Mouse (Mus musculus) embryonic facial prominence, embryonic 15.5 days (tissue): ENCODE results near the gene Tctn1. TPM values are rescaled to one million over a fixed set of nuclear protein-coding genes. Genes with fewer than 3 reads are reported as not detected.

ENCODE experiments used
- ATAC-seq: fragments of 200-750 bp; cut with Nextera tagmentation; 2 replicates; pipeline ENCODE4 v1.8.0; 2017; ENCODE audit warnings: low read depth, moderate TSS enrichment; ENCODE audit not compliant: insufficient number of reproducible peaks, low FRiP score, low TSS enrichment
- H3K27ac ChIP-seq: fragments of 300-500 bp; sonication (generic); replicated peaks from 2 replicates; pipeline ENCODE4 v1.5.1; 2015; ENCODE audit warnings: mild to moderate bottlenecking, inconsistent platforms
- H3K27me3 ChIP-seq: fragments of 300-500 bp; sonication (generic); 2 replicates; pipeline ENCODE4 v1.6.1; 2015; ENCODE audit warnings: inconsistent platforms
- H3K36me3 ChIP-seq: fragments of 300-500 bp; sonication (generic); 2 replicates; pipeline ENCODE4 v1.6.1; 2015; ENCODE audit warnings: mild to moderate bottlenecking, inconsistent platforms
- H3K4me1 ChIP-seq: fragments of 300-500 bp; sonication (generic); 2 replicates; pipeline ENCODE4 v1.6.1; 2015; ENCODE audit warnings: inconsistent platforms
- H3K4me2 ChIP-seq: fragments of 300-500 bp; sonication (generic); replicated peaks from 2 replicates; pipeline ENCODE4 v1.6.1; 2015; ENCODE audit warnings: mild to moderate bottlenecking, inconsistent platforms
- H3K4me3 ChIP-seq: fragments of 300-500 bp; sonication (generic); replicated peaks from 2 replicates; pipeline ENCODE4 v1.5.1; 2015; ENCODE audit warnings: mild to moderate bottlenecking, inconsistent platforms
- H3K9ac ChIP-seq: fragments of 300-500 bp; sonication (generic); 2 replicates; pipeline ENCODE4 v1.6.1; 2015; ENCODE audit warnings: inconsistent platforms
- H3K9me3 ChIP-seq: fragments of 300-500 bp; sonication (generic); replicated peaks from 2 replicates; pipeline ENCODE4 v1.6.1; 2016; ENCODE audit warnings: inconsistent platforms
- WGBS: fragments of 180-500 bp; shearing (Covaris S2); methylation state at CpG from one replicate; pipeline ENCODE4 v1.1.7; 2015; 5-methylcytosine and 5-hydroxymethylcytosine counted together
- polyA plus RNA-seq: library from polyadenylated mRNA; unstranded; fragments of >200 nt; fragmentation: Nextera tagmentation; extraction: Ambion mirVana; gene quantifications from 2 replicates; pipeline ENCODE4 v1.2.1, GENCODE M21; 2015

Tctn1 gene
- polyA plus RNA-seq, 1 experiment from 2014 or later, result 7.5 TPM

GRCm38 (mm10) chr5:122233077-122233581, 31.1 kb downstream of the Tctn1 start:
- Histone ChIP-seq H3K36me3 (no peaks in the 10 kb centered on the region), H3K4me3 (no peak overlapping the region), H3K9ac (no peak overlapping the region), H3K4me2 (no peak overlapping the region), H3K9me3 (no peaks in the 10 kb centered on the region), H3K27me3 (no peaks in the 10 kb centered on the region), H3K4me1 (peaks cover 46% of the 10 kb centered on the region), H3K27ac (no peak overlapping the region)
- WGBS, result 73% methylated on average over 14 of the region's 14 CpGs
- ATAC-seq, result no peak

GRCm38 (mm10) chr5:122232004-122232403, 32.3 kb downstream of the Tctn1 start:
- H3K9me3 ChIP-seq, result no peaks in the 10 kb centered on the region
- H3K36me3 ChIP-seq, result no peaks in the 10 kb centered on the region
- H3K4me2 ChIP-seq, result no peak overlapping the region
- no peak for ATAC-seq
- peaks cover 40% of the 10 kb centered on the region for H3K4me1 ChIP-seq
- H3K4me3 ChIP-seq, result no peak overlapping the region
- 44% methylated on average over 5 of the region's 5 CpGs for WGBS
- 0 out of 2 replicates have a peak overlapping the region, but pooled peaks have one; percentile 44 for H3K27ac ChIP-seq
- no peaks in the 10 kb centered on the region for H3K27me3 ChIP-seq
- no peak overlapping the region for H3K9ac ChIP-seq

- Histone ChIP-seq H3K27me3 (no peaks in the 10 kb centered on the region), H3K27ac (no peak overlapping the region), H3K9ac (no peak overlapping the region), H3K4me2 (no peak overlapping the region), H3K36me3 (no peaks in the 10 kb centered on the region), H3K9me3 (no peaks in the 10 kb centered on the region), H3K4me3 (no peak overlapping the region), H3K4me1 (peaks cover 39% of the 10 kb centered on the region)
- 58% methylated on average over 6 of the region's 6 CpGs for WGBS
- ATAC-seq, result no peak
These were observed 32.8 kb downstream of the Tctn1 start for GRCm38 (mm10) chr5:122231431-122231830.

- Histone ChIP-seq H3K9me3 (no peaks in the 10 kb centered on the region), H3K27me3 (no peaks in the 10 kb centered on the region), H3K4me3 (no peak overlapping the region), H3K27ac (no peak overlapping the region), H3K4me1 (peaks cover 35% of the 10 kb centered on the region), H3K9ac (no peak overlapping the region), H3K4me2 (no peak overlapping the region), H3K36me3 (no peaks in the 10 kb centered on the region)
- ATAC-seq, result no peak
- 93% methylated on average over 4 of the region's 4 CpGs for WGBS
These were observed 33.4 kb downstream of the Tctn1 start for GRCm38 (mm10) chr5:122230816-122231215.

GRCm38 (mm10) chr5:122228772-122229171, 35.5 kb downstream of the Tctn1 start:
- Histone ChIP-seq H3K27me3 (no peaks in the 10 kb centered on the region), H3K36me3 (no peaks in the 10 kb centered on the region), H3K9ac (no peak overlapping the region), H3K4me3 (no peak overlapping the region), H3K9me3 (no peaks in the 10 kb centered on the region), H3K27ac (no peak overlapping the region), H3K4me2 (no peak overlapping the region), H3K4me1 (peaks cover 15% of the 10 kb centered on the region)
- ATAC-seq, result no peak
- 50% methylated on average over 3 of the region's 4 CpGs for WGBS

GRCm38 (mm10) chr5:122228271-122228765, 35.9 kb downstream of the Tctn1 start:
- no peaks in the 10 kb centered on the region for H3K9me3 ChIP-seq

GRCm38 (mm10) chr5:122224291-122224690, 40.0 kb downstream of the Tctn1 start:
- Histone ChIP-seq H3K36me3 (no peaks in the 10 kb centered on the region), H3K9me3 (no peaks in the 10 kb centered on the region), H3K9ac (no peak overlapping the region), H3K4me2 (no peak overlapping the region), H3K27ac (no peak overlapping the region), H3K4me1 (peaks cover 18% of the 10 kb centered on the region), H3K4me3 (no peak overlapping the region), H3K27me3 (no peaks in the 10 kb centered on the region)
- no peak for ATAC-seq
- 72% methylated on average over 2 of the region's 2 CpGs for WGBS

More at GRCm38 (mm10) chr5:122228271-122228765, 35.9 kb downstream of the Tctn1 start:
- H3K36me3 ChIP-seq, result no peaks in the 10 kb centered on the region
- H3K4me2 ChIP-seq, result no peak overlapping the region
- H3K27me3 ChIP-seq, result no peaks in the 10 kb centered on the region
- ATAC-seq, result no peak
- no peak overlapping the region for H3K27ac ChIP-seq
- WGBS, result 75% methylated on average over 3 of the region's 3 CpGs
- no peak overlapping the region for H3K4me3 ChIP-seq
- H3K9ac ChIP-seq, result no peak overlapping the region
- H3K4me1 ChIP-seq, result peaks cover 10% of the 10 kb centered on the region; the same call in 1 of the 2 replicates

GRCm38 (mm10) chr5:122221085-122221484, 43.2 kb downstream of the Tctn1 start:
- H3K9ac ChIP-seq, result no peak overlapping the region
- no peaks in the 10 kb centered on the region for H3K9me3 ChIP-seq
- no peak overlapping the region for H3K4me3 ChIP-seq
- H3K27me3 ChIP-seq, result no peaks in the 10 kb centered on the region
- no peak overlapping the region for H3K27ac ChIP-seq
- ATAC-seq, result no peak
- H3K4me2 ChIP-seq, result no peak overlapping the region
- peaks cover 19% of the 10 kb centered on the region for H3K4me1 ChIP-seq
- WGBS, result 79% methylated on average over 4 of the region's 4 CpGs
- H3K36me3 ChIP-seq, result no peaks in the 10 kb centered on the region

GRCm38 (mm10) chr5:122219655-122220629, 44.3 kb downstream of the Tctn1 start:
- no peaks in the 10 kb centered on the region for H3K9me3 ChIP-seq
- H3K4me3 ChIP-seq, result no peak overlapping the region
- H3K27me3 ChIP-seq, result no peaks in the 10 kb centered on the region
- WGBS, result 45% methylated on average over 18 of the region's 18 CpGs
- ATAC-seq, result no peak
- H3K27ac ChIP-seq, result no peak overlapping the region
- peaks cover 19% of the 10 kb centered on the region for H3K4me1 ChIP-seq
- no peak overlapping the region for H3K4me2 ChIP-seq
- no peaks in the 10 kb centered on the region for H3K36me3 ChIP-seq
- no peak overlapping the region for H3K9ac ChIP-seq

GRCm38 (mm10) chr5:122218928-122219327, 45.3 kb downstream of the Tctn1 start:
- 79% methylated on average over 7 of the region's 7 CpGs for WGBS
- no peak overlapping the region for H3K4me2 ChIP-seq

GRCm38 (mm10) chr5:122218109-122218905, 46.0 kb downstream of the Tctn1 start:
- no peaks in the 10 kb centered on the region for H3K9me3 ChIP-seq
- no peaks in the 10 kb centered on the region for H3K36me3 ChIP-seq
- H3K4me3 ChIP-seq, result no peak overlapping the region
- H3K9ac ChIP-seq, result no peak overlapping the region
- H3K27ac ChIP-seq, result no peak overlapping the region
- 72% methylated on average over 12 of the region's 12 CpGs for WGBS
- no peak for ATAC-seq
- H3K27me3 ChIP-seq, result no peaks in the 10 kb centered on the region
- peaks cover 19% of the 10 kb centered on the region for H3K4me1 ChIP-seq
- no peak overlapping the region for H3K4me2 ChIP-seq

More at GRCm38 (mm10) chr5:122218928-122219327, 45.3 kb downstream of the Tctn1 start:
- no peaks in the 10 kb centered on the region for H3K27me3 ChIP-seq
- ATAC-seq, result no peak
- H3K9me3 ChIP-seq, result no peaks in the 10 kb centered on the region
- H3K4me1 ChIP-seq, result peaks cover 19% of the 10 kb centered on the region
- no peaks in the 10 kb centered on the region for H3K36me3 ChIP-seq
- no peak overlapping the region for H3K9ac ChIP-seq
- H3K4me3 ChIP-seq, result no peak overlapping the region
- H3K27ac ChIP-seq, result no peak overlapping the region
